Mouse (Mus musculus) right cerebral cortex, postnatal 25 days (tissue): ENCODE data around the gene Ptprt.

Source experiments
- DNase-seq: peaks from one replicate; pipeline ENCODE4 v3.0.0; 2022

Ptprt gene

GRCm38 (mm10) chr2:162660941-162661386 is at the start of gene Ptprt:
Ptprt (minus strand) TSS chr2:162661147.
- peak; percentile 74 for DNase-seq

- no peak for DNase-seq
Measured at GRCm38 (mm10) chr2:162710443-162710842, 49.5 kb upstream of the Ptprt start.

GRCm38 (mm10) chr2:162699691-162700090 is 38.7 kb upstream of the Ptprt start:
- DNase-seq = no peak

- DNase-seq = no peak
Measured at GRCm38 (mm10) chr2:162699036-162699435, 38.1 kb upstream of the Ptprt start.

GRCm38 (mm10) chr2:162698068-162698467 is 37.1 kb upstream of the Ptprt start:
- no peak for DNase-seq

- DNase-seq = no peak
Measured at GRCm38 (mm10) chr2:162697151-162697550, 36.2 kb upstream of the Ptprt start.

- DNase-seq = no peak
Measured at GRCm38 (mm10) chr2:162692143-162692542, 31.2 kb upstream of the Ptprt start.

GRCm38 (mm10) chr2:162682674-162683073 is 21.7 kb upstream of the Ptprt start:
- peak; percentile 42 for DNase-seq

GRCm38 (mm10) chr2:162662431-162662970 is 1.6 kb upstream of the Ptprt start:
- no peak for DNase-seq

- peak; percentile 22 for DNase-seq
Measured at GRCm38 (mm10) chr2:162661733-162662132, 786 bp upstream of the Ptprt start.

GRCm38 (mm10) chr2:162660231-162660940 is 561 bp downstream of the Ptprt start:
- peak; percentile 45 for DNase-seq

- peak; percentile 88 for DNase-seq
Measured at GRCm38 (mm10) chr2:162658997-162659396, 1.9 kb downstream of the Ptprt start.

GRCm38 (mm10) chr2:162657541-162657940 is 3.4 kb downstream of the Ptprt start:
- DNase-seq = no peak

- DNase-seq = no peak
Measured at GRCm38 (mm10) chr2:162654416-162654815, 6.5 kb downstream of the Ptprt start.

- no peak for DNase-seq
Measured at GRCm38 (mm10) chr2:162638676-162639075, 22.3 kb downstream of the Ptprt start.

GRCm38 (mm10) chr2:162637537-162637936 is 23.4 kb downstream of the Ptprt start:
- no peak for DNase-seq

- peak; percentile 31 for DNase-seq
Measured at GRCm38 (mm10) chr2:162636387-162637009, 24.4 kb downstream of the Ptprt start.

GRCm38 (mm10) chr2:162634901-162635300 is 26.0 kb downstream of the Ptprt start:
- DNase-seq = no peak

- DNase-seq = no peak
Measured at GRCm38 (mm10) chr2:162626076-162626475, 34.9 kb downstream of the Ptprt start.

GRCm38 (mm10) chr2:162624707-162625106 is 36.2 kb downstream of the Ptprt start:
- no peak for DNase-seq

- no peak for DNase-seq
Measured at GRCm38 (mm10) chr2:162614256-162614655, 46.7 kb downstream of the Ptprt start.

- DNase-seq = no peak
Measured at GRCm38 (mm10) chr2:162613480-162613879, 47.5 kb downstream of the Ptprt start.

- no peak for DNase-seq
Measured at GRCm38 (mm10) chr2:162602721-162603120, 58.2 kb downstream of the Ptprt start.

- no peak for DNase-seq
Measured at GRCm38 (mm10) chr2:162591388-162591787, 69.6 kb downstream of the Ptprt start.
